Mouse (Mus musculus): ENCODE measurements around the gene Prss30. TPM values are rescaled to one million over a fixed set of nuclear protein-coding genes. Genes with fewer than 3 reads are reported as not detected.
A peak's percentile ranks its signal among the peaks of the same experiment; 100 is the strongest.
"Not testable (repeated sequence)": the region's sequence is repeated elsewhere in the genome, so short reads cannot be mapped to it uniquely, and the experiment has no call there.

Gene Prss30
- polyA plus RNA-seq, 1 experiment from 2014 or later = 0.18 TPM

DNA sequence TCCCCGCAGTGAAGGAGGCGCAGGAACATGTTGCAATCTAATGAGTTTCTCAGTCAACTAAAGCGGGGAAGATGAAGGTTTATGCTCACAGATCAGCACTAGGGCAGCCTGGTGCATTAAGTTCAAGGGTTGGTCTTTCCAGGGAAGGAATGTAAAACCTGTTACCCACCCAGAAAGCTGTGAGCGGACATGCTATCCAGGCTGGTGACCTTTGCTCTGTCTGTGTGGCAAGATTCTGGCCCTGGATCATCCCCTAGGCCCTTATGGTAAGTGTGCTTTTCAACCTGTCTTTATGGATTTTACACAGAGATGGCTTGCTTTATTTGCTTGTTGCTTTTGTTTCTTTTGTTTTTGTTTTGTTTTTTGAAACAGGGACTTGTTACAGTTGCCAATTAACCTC, 3.7 kb downstream of the Prss30 start:
- no peak overlapping the region for H3K27ac ChIP-seq
- H3K4me3 ChIP-seq = no peak overlapping the region
- H3K27me3 ChIP-seq (ENCODE audit: insufficient read depth, poor library complexity, severe bottlenecking) = no peaks in the 10 kb centered on the region
- 80% methylated on average over 4 of the region's 4 CpGs for WGBS
- H3K36me3 ChIP-seq = no peaks in the 10 kb centered on the region
- H3K9me3 ChIP-seq = no peaks in the 10 kb centered on the region
- no peak for DNase-seq (ENCODE audit: low spot score)
- H3K4me1 ChIP-seq = no peaks in the 10 kb centered on the region

DNA sequence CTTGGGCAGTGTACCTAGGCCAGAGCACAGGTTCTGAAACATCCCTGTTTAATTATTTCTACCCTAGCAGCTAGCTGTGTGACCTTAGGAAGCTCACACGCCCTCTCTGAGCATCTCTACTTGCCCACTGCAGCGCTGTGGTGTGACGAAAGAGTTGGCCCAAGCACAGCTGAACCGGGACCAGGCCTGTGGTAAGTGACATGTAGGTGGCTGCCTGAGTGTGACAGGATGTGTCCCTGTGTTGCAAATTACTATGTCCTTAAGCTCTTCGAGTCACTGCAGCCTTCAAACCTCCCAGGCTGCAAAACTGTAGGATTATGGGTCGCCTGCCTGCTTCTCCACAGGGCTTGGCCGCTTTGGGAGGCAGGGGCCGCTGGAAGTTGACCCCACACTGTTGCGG, 9.1 kb downstream of the Prss30 start:
- no peak overlapping the region for H3K27ac ChIP-seq
- no peak for DNase-seq (ENCODE audit: low spot score)
- no peaks in the 10 kb centered on the region for H3K9me3 ChIP-seq
- H3K27me3 ChIP-seq (ENCODE audit: insufficient read depth, poor library complexity, severe bottlenecking) = no peaks in the 10 kb centered on the region
- no peak overlapping the region for H3K4me3 ChIP-seq
- H3K4me1 ChIP-seq = no peaks in the 10 kb centered on the region
- H3K36me3 ChIP-seq = no peaks in the 10 kb centered on the region
- WGBS = 84% methylated on average over 9 of the region's 9 CpGs

DNA sequence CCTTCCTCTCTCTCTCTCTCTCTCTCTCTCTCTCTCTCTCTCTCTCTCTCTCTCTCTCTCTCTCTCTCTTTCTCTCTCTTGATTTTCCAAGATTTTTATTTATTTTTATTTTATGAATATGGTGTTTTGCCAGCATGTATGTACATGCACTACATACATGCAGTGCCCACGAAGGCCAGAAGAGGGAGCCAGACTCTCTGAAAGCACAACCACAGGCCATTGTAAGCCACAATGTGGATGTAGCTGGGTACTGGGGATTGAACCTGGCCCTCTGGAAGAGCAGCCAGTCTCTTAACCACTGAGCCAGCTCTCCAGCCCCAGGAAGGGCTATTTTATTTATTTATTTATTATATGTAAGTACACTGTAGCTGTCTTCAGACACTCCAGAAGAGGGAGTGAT, 11.1 kb downstream of the Prss30 start:
- Histone ChIP-seq H3K27ac (no peak overlapping the region), H3K36me3 (no peaks in the 10 kb centered on the region), H3K4me1 (peaks cover 6% of the 10 kb centered on the region; the same call in 1 of the 2 replicates), H3K27me3 (ENCODE audit: insufficient read depth, poor library complexity, severe bottlenecking) (no peaks in the 10 kb centered on the region), H3K9me3 (no peaks in the 10 kb centered on the region), H3K4me3 (no peak overlapping the region)
- DNase-seq (ENCODE audit: low spot score) = no peak
- WGBS = 0% methylated on average over 1 of the region's 1 CpGs

DNA sequence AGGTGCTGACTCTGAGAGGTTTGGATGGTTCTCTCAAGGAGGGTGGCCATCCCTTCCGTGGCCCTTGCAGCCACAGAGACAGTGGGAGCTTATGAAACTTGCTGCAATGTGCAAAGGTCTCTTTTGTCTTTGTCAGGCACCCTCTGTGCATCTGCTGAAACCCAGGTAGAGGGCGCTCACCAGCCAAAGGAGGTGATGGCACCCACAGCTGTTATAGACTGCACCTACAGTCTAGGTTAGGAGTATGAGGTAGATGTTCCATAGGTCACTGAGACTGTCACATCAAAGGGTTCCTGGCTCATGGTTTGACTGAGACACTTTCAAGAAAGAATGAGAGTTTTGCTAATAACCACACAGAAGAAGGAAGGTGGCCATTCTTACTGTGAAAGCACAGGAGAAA, 11.6 kb downstream of the Prss30 start:
- no peak overlapping the region for H3K27ac ChIP-seq
- no peaks in the 10 kb centered on the region for H3K27me3 ChIP-seq (ENCODE audit: insufficient read depth, poor library complexity, severe bottlenecking)
- 49% methylated on average over 2 of the region's 2 CpGs for WGBS
- H3K9me3 ChIP-seq = no peaks in the 10 kb centered on the region
- peaks cover 6% of the 10 kb centered on the region; the same call in 1 of the 2 replicates for H3K4me1 ChIP-seq
- no peak overlapping the region for H3K4me3 ChIP-seq
- H3K36me3 ChIP-seq = no peaks in the 10 kb centered on the region
- DNase-seq (ENCODE audit: low spot score) = no peak

DNA sequence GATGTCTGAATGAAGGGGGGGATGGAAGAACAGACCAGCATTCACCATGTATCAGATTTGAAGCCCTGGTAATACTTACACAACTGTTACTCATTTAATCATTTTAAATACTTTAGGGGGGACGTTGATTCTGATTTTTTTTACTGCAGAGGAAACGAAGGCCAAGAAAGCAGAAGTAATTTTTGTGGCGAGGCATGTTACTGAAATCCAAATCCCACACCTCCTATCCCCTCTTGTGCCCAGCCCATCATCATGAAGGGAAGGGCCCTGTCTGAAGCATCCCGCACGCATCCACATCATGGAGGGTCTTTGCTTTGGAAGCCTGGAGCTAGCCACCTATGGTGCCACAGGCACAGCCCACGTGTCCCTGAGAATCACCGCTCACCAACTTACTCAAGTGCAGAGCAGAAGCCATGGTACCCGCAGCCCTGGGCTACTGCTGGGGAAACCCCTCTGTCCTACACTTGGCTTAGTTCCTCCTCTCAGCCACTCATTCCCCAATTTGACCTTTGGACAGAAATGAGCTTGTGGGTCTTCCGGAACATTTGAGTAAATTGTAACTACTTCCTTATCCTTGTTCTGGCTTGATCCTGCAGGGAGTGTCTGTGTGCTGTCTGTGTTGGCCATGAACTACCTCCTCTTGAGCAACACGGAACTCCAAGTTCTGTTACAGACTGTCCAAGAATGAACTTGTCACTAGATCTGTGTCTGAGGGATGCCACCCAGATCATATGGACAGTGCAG, 13.5 kb downstream of the Prss30 start:
- Histone ChIP-seq H3K4me1 (peaks cover 6% of the 10 kb centered on the region; the same call in 1 of the 2 replicates), H3K36me3 (no peaks in the 10 kb centered on the region), H3K27me3 (ENCODE audit: insufficient read depth, poor library complexity, severe bottlenecking) (no peaks in the 10 kb centered on the region), H3K9me3 (no peaks in the 10 kb centered on the region), H3K27ac (no peak overlapping the region), H3K4me3 (no peak overlapping the region)
- DNase-seq (ENCODE audit: low spot score) = no peak
- WGBS = 78% methylated on average over 10 of the region's 10 CpGs

DNA sequence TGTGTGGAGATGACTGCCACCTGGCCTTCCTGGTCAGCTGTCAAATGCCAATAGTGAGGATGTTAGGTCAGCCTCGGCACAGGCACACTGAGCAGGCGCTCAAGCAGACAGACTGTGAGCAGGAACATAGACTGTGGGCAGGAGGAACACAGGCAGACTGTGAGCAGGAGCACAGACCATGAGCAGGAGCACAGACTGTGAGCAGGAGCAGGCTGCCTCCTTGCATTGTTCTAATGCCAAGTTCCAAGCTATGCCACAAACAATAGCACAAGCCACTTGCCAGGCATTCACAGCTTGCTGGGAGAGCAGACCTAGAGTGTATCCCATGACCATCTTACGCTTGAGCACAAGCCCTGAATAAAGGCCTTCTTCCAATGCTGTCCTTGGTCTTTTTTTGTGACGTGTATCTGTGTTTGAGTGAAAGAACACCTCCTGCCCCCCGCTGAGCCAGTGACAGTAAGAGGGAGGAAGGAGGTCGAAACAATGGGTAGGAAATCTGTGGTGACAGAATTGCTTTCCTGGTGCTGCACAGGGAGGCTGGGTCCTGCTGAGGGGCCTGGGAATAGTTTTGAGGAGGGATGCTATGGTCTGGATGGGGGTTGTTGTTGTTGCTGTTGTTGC, 14.5 kb downstream of the Prss30 start:
- no peak for DNase-seq (ENCODE audit: low spot score)
- Histone ChIP-seq H3K4me3 (no peak overlapping the region), H3K4me1 (peaks cover 6% of the 10 kb centered on the region; the same call in 1 of the 2 replicates), H3K9me3 (no peaks in the 10 kb centered on the region), H3K36me3 (no peaks in the 10 kb centered on the region), H3K27ac (no peak overlapping the region), H3K27me3 (ENCODE audit: insufficient read depth, poor library complexity, severe bottlenecking) (no peaks in the 10 kb centered on the region)
- 41% methylated on average over 6 of the region's 6 CpGs for WGBS

DNA sequence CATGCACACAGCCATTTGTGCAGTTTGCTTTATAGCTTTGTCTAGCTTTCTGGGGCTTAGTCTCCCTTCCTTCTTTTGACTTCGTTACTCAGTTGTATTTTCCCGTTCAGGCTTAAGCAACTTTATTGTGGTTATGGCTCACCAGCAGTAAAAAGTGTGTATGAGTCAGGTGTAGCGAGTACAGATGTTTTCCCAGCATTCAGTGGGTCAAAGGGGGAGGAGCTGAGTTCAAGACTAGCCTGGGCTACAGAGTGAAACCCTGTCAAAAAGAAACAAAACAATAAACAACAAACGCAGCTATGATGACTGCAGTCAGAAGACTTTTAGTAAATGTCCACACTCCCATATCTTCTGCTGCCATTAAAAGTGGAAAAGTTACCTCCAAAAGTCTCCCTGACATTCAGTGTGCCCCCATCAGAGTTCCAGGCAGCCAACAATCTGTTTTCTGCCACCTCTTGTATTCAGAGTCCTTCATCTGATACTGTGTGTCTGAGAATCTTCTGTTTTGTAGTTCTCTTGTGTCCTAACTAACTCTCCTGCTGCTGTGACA, 18.7 kb downstream of the Prss30 start:
- H3K27me3 ChIP-seq (ENCODE audit: insufficient read depth, poor library complexity, severe bottlenecking) = no peaks in the 10 kb centered on the region; the same call in 1 of the 2 replicates
- peaks cover 6% of the 10 kb centered on the region for H3K4me1 ChIP-seq
- no peak overlapping the region for H3K4me3 ChIP-seq
- H3K27ac ChIP-seq = no peak overlapping the region
- WGBS = 77% methylated on average over 4 of the region's 4 CpGs
- no peaks in the 10 kb centered on the region for H3K9me3 ChIP-seq
- no peak for DNase-seq (ENCODE audit: low spot score)
- H3K36me3 ChIP-seq = no peaks in the 10 kb centered on the region

DNA sequence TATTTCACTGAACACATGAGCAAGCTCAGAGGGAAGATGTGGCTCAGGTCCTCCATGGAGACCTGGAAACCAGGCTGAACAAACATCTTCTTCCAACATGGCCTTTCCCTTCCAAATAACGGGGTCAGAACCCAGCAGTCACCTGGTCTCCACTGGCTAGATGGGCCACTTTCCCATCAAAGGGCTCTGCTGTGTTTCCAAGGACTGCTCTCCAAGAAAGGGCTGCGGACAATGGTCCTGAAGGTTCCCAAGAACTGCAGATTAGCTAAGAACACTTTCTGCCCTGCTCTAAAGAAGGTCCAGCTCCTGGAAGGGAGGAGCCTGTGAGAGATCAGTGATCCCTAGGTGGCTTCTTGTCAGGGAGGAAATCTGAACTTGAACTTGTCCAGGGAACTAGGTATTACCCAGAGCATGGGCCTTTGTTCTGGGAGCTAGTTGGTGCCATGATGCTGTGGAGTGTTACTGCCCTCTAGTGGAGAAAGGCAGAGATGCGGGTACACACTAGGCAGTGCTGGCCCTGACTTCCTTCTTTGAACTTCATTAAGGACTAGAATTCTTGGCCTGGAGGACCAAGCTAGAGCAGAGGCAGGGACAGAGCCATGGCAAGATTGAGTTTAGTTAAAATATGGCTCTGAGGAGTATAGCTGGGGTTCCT, 20.2 kb downstream of the Prss30 start:
- H3K9me3 ChIP-seq = no peaks in the 10 kb centered on the region
- no peaks in the 10 kb centered on the region; the same call in none of the 2 replicates for H3K4me1 ChIP-seq
- no peak overlapping the region for H3K4me3 ChIP-seq
- 36% methylated on average over 3 of the region's 3 CpGs for WGBS
- peak; percentile 87 for DNase-seq (ENCODE audit: low spot score)
- no peaks in the 10 kb centered on the region for H3K36me3 ChIP-seq
- H3K27me3 ChIP-seq (ENCODE audit: insufficient read depth, poor library complexity, severe bottlenecking) = peaks cover 4% of the 10 kb centered on the region; the same call in 1 of the 2 replicates
- peak overlapping the region; percentile 50; the same call in 1 of the 2 replicates for H3K27ac ChIP-seq

DNA sequence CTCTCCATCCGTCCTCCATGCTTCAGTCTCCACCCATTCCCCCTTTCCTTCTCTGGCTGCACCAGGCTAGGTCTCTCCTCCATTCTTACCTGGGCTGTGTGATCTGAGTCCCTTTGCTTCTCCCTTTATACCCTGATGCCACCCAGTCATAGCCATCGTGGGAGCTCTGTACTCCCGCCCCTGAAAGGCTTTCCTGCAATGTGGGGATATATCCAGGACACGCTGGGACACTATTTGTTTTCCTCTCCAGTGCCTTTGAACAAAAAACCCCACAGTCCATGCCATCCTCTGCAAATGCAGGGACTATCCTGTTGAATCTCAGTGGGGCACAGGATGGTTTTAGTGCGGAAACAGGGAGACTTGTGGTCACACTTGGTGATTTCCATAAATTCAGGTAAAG, 25.2 kb downstream of the Prss30 start, which contains the start of gene Sbpl:
Gene Sbpl, minus strand, starts transcription at position 101 of the 400 bp plus-strand sequence.
- H3K36me3 ChIP-seq = no peaks in the 10 kb centered on the region
- no peak for DNase-seq (ENCODE audit: low spot score)
- no peaks in the 10 kb centered on the region; the same call in none of the 2 replicates for H3K4me1 ChIP-seq
- H3K4me3 ChIP-seq = no peak within 1 kb of the TSS
- H3K9me3 ChIP-seq = no peaks in the 10 kb centered on the region
- peaks cover 6% of the 10 kb centered on the region; the same call in 1 of the 2 replicates for H3K27me3 ChIP-seq (ENCODE audit: insufficient read depth, poor library complexity, severe bottlenecking)
- WGBS = 69% methylated on average over 5 of the region's 5 CpGs
- H3K27ac ChIP-seq = no peak within 1 kb of the TSS

DNA sequence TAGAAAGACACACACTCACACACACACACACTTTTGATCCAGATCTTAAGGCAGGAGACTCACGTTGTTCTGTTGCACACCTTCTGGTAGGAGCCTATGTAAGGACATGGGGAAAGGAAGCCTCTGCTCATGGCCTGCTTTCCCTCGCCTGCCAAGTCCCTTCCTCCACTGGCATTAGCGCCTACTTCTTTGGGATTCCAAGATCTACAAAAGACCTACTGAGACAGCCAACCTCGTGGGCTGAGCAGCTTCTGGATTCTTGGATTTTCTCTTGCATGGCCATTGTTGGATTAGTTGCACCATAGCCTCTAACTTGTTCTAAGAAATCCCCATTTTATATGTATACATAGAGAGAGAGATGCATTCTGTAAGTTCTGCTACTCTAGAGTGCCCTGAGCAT, 29.5 kb downstream of the Prss30 start:
- H3K36me3 ChIP-seq; H3K27me3 ChIP-seq (ENCODE audit: insufficient read depth, poor library complexity, severe bottlenecking); H3K4me1 ChIP-seq; H3K4me3 ChIP-seq; H3K27ac ChIP-seq; DNase-seq (ENCODE audit: low spot score); H3K9me3 ChIP-seq: not testable (repeated sequence)
- WGBS = 69% methylated on average over 4 of the region's 4 CpGs

DNA sequence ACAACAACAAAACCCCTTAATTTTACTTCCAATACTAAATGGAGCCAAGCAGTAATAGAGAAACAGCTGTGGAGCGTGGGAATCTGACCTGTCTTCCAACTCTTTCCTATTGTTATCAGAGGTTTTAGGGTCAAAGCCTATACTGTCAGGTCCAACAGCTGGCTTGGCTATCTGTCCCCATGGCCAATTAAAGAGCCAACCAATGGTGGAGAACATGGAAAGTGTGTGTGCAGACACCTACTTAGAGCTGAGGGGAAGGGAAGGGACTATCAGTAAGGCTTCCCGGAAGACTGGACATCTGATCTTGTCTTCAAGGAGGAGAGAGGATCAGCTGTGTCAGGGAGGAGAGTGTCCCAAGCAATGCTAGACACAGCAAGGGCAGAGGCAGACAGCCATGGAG, 31.3 kb downstream of the Prss30 start:
- WGBS = 67% methylated on average over 2 of the region's 2 CpGs
- no peak overlapping the region for H3K27ac ChIP-seq
- no peaks in the 10 kb centered on the region for H3K9me3 ChIP-seq
- DNase-seq (ENCODE audit: low spot score) = no peak
- no peaks in the 10 kb centered on the region for H3K4me1 ChIP-seq
- H3K4me3 ChIP-seq = no peak overlapping the region
- H3K36me3 ChIP-seq = no peaks in the 10 kb centered on the region
- no peaks in the 10 kb centered on the region for H3K27me3 ChIP-seq (ENCODE audit: insufficient read depth, poor library complexity, severe bottlenecking)

DNA sequence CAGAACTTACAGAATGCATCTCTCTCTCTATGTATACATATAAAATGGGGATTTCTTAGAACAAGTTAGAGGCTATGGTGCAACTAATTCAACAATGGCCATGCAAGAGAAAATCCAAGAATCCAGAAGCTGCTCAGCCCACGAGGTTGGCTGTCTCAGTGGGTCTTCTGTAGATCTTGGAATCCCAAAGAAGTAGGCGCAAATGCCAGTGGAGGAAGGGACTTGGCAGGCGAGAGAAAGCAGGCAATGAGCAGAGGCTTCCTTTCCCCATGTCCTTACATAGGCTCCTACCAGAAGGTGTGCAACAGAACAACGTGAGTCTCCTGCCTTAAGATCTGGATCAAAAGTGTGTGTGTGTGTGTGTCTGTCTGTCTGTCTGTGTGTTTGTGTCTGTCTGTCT, 32.9 kb downstream of the Prss30 start:
- 71% methylated on average over 4 of the region's 4 CpGs for WGBS
- not testable (repeated sequence) for DNase-seq (ENCODE audit: low spot score); H3K36me3 ChIP-seq; H3K27ac ChIP-seq; H3K4me3 ChIP-seq; H3K9me3 ChIP-seq; H3K27me3 ChIP-seq (ENCODE audit: insufficient read depth, poor library complexity, severe bottlenecking); H3K4me1 ChIP-seq

DNA sequence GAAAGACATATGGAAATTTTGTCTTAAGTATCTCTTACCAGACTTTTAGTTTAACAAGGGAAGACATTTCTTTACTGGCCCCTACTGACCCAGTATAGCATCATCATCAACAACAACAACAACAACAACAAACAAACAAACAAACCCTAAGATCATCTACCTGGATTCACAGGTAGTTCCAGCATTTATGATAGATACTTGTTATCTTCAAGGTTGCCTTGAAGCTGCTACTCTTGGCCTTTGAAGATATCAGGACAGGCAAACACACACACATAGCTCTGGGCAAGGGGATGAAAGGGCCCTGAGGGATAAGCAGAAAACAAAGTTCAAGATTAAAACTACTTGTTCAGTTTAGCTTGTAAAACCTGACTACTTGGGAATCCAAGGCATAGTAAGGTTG, 39.0 kb downstream of the Prss30 start, which contains the start of gene Sbp:
Gene Sbp, plus strand, starts transcription at position 301 of the 400 bp plus-strand sequence.
- Histone ChIP-seq H3K9me3 (no peaks in the 10 kb centered on the region), H3K36me3 (no peaks in the 10 kb centered on the region), H3K27me3 (ENCODE audit: insufficient read depth, poor library complexity, severe bottlenecking) (no peaks in the 10 kb centered on the region), H3K4me3 (no peak within 1 kb of the TSS), H3K4me1 (no peaks in the 10 kb centered on the region), H3K27ac (no peak within 1 kb of the TSS)
- no peak for DNase-seq (ENCODE audit: low spot score)

Measured in heart, embryonic 10.5 days (tissue).